Mouse (Mus musculus) megakaryocyte, embryonic 14.5 days (primary cell): ENCODE measurements at regions not wholly inside any gene's neighbourhood (a gene's known extent, or its start where the extent isn't known, plus 50 kb on each side); places are given as distances from the start of the nearest gene placed in this dataset.

Experiments used
- FLI1 ChIP-seq: IDR thresholded peaks from 2 replicates; pipeline ENCODE4 v1.6.1; 2012; ENCODE audit warnings: low read length, inconsistent platforms, mixed read lengths
- GATA1 ChIP-seq: IDR thresholded peaks from 3 replicates; pipeline ENCODE4 v1.6.1; 2012; ENCODE audit warnings: mixed read lengths, low read length, inconsistent platforms, borderline replicate concordance

DNA sequence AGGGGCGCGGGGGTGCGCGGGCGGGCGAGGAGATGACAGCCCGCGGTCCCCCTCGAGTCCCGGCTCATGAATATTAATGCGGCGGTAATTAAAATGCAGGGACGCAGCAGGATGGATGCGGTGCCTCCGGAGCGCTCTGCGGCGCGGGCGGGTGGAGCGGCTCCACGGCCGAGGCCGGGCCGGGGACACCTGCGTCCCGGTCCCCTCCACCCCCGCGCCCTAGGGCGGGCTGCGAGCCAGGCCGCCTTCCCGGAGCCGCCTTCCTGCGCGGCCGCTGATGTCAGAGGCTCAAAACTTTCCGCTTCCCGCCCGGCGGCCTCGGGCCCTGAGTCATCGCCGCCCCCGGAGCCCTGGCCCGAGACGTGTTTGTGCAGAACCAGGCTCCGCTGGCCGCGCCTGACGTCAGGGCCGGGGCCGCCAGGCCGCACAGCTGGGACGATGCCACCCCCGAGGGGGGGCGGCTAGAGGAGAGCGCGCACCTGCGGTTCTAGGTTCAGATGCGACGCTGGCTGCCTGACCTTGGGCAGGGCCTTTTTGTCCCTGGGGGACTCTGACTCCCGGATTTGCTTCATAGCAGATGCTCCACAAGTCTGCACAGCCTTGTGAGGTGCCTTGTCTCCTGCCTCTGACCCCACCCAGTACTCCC, 91.5 kb downstream of the 1700001O22Rik start:
- TF ChIP-seq GATA1, result no peak
- TF ChIP-seq FLI1, result no peak
